Mouse (Mus musculus) limb, embryonic 13.5 days (tissue): ENCODE data around the gene Ssr1. TPM values are rescaled to one million over a fixed set of nuclear protein-coding genes. Genes with fewer than 3 reads are reported as not detected.

Experiments
- ATAC-seq: fragments of 200-750 bp; cut with Nextera tagmentation; 2 replicates; pipeline ENCODE4 v1.8.0; 2017; ENCODE audit warnings: low read depth, moderate number of reproducible peaks, moderate TSS enrichment; ENCODE audit not compliant: low FRiP score
- H3K27ac ChIP-seq: fragments of 300-500 bp; sonication (generic); 2 replicates; pipeline ENCODE4 v1.5.1; 2015; ENCODE audit warnings: inconsistent platforms, mild to moderate bottlenecking, moderate library complexity
- H3K27me3 ChIP-seq: fragments of 300-500 bp; sonication (generic); 2 replicates; pipeline ENCODE4 v1.6.1; 2015; ENCODE audit warnings: mild to moderate bottlenecking, inconsistent platforms
- H3K36me3 ChIP-seq: fragments of 300-500 bp; sonication (generic); 2 replicates; pipeline ENCODE4 v1.6.1; 2015; ENCODE audit warnings: inconsistent platforms, mild to moderate bottlenecking, moderate library complexity
- H3K4me1 ChIP-seq: fragments of 300-500 bp; sonication (generic); 2 replicates; pipeline ENCODE4 v1.6.1; 2015; ENCODE audit warnings: inconsistent platforms
- H3K4me2 ChIP-seq: fragments of 300-500 bp; sonication (generic); replicated peaks from 2 replicates; pipeline ENCODE4 v1.6.1; 2015; ENCODE audit warnings: inconsistent platforms, mild to moderate bottlenecking, moderate library complexity
- H3K4me3 ChIP-seq: fragments of 300-500 bp; sonication (generic); 2 replicates; pipeline ENCODE4 v1.5.1; 2015; ENCODE audit warnings: moderate library complexity, mild to moderate bottlenecking, inconsistent platforms
- H3K9ac ChIP-seq: fragments of 300-500 bp; sonication (generic); 2 replicates; pipeline ENCODE4 v1.6.1; 2015; ENCODE audit warnings: mild to moderate bottlenecking, inconsistent platforms
- H3K9me3 ChIP-seq: fragments of 300-500 bp; sonication (generic); 2 replicates; pipeline ENCODE4 v1.6.1; 2016; ENCODE audit warnings: inconsistent platforms
- WGBS: fragments of 180-500 bp; shearing (Covaris S2); methylation state at CpG from one replicate; pipeline ENCODE4 v1.1.7; 2015; 5-methylcytosine and 5-hydroxymethylcytosine counted together
- polyA plus RNA-seq: library from polyadenylated mRNA; unstranded; fragments of >200 nt; fragmentation: Nextera tagmentation; extraction: Ambion mirVana; gene quantifications from 2 replicates; pipeline ENCODE4 v1.2.1, GENCODE M21; 2015

Gene Ssr1
- polyA plus RNA-seq, 1 experiment from 2014 or later = 143 TPM

GRCm38 (mm10) chr13:37974036-37974435 lies 20.0 kb downstream of the Ssr1 start:
- no peak overlapping the region for H3K27ac ChIP-seq
- H3K27me3 ChIP-seq = no peaks in the 10 kb centered on the region
- 89% methylated on average over 6 of the region's 6 CpGs for WGBS

GRCm38 (mm10) chr13:37970887-37971530 lies 23.0 kb downstream of the Ssr1 start:
- WGBS = 77% methylated on average over 11 of the region's 11 CpGs
- Histone ChIP-seq H3K27me3 (no peaks in the 10 kb centered on the region), H3K27ac (no peak overlapping the region), H3K4me2 (no peak overlapping the region), H3K4me1 (peaks cover 22% of the 10 kb centered on the region), H3K9ac (no peak overlapping the region), H3K9me3 (no peaks in the 10 kb centered on the region), H3K4me3 (no peak overlapping the region), H3K36me3 (no peaks in the 10 kb centered on the region; the same call in 1 of the 2 replicates)
- ATAC-seq = no peak

More at GRCm38 (mm10) chr13:37974036-37974435, 20.0 kb downstream of the Ssr1 start:
- Histone ChIP-seq H3K4me3 (no peak overlapping the region), H3K9me3 (no peaks in the 10 kb centered on the region), H3K4me1 (0 out of 2 replicates have a peak, but pooled peaks cover 6% of the 10 kb centered on the region), H3K9ac (no peak overlapping the region), H3K4me2 (no peak overlapping the region), H3K36me3 (peaks cover 25% of the 10 kb centered on the region)
- ATAC-seq = no peak

DNA sequence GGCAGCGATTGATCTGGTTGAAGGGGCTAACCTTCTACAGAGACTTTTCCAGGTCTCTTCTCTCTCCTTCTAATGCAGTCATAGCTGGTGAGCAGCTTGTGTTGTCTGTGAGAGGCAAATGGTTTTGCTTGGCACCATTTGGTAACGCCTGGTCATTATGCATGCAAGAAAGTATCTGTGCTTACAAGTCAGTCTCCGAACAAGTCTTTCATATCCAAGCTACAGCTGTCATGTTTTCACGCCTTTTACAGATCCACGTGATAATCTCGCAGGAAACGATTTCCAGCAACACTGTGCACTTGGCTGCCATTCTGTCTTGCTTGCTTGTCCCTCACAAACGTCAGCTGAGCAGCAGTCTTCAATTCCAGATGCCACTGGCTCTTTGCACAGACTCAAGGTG lies 24.0 kb downstream of the Ssr1 start:
- no peak overlapping the region for H3K4me2 ChIP-seq
- no peak for ATAC-seq

DNA sequence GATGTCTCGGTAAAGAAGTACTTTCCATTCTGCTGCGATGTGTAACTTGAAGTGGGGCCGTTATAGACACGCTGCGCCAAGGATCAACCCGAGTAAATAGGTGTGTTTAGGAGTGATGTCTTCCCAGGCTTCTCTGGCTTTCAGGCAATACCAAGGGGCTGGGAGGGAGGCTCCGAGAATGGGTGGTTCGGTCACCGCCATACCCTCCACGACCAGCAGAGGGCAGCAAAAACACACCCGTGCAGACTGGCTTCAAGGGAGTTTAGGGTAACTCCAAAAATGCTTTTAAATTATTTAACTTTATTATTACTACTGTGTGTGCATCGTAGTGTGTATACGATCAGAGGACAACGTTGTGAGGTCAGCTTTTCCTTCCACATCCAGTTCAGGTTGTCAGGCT lies 24.7 kb downstream of the Ssr1 start:
- Histone ChIP-seq H3K9ac (no peak overlapping the region), H3K27ac (no peak overlapping the region), H3K4me2 (no peak overlapping the region; the same call in 1 of the 2 replicates), H3K36me3 (no peaks in the 10 kb centered on the region; the same call in 1 of the 2 replicates), H3K4me3 (no peak overlapping the region), H3K9me3 (no peaks in the 10 kb centered on the region), H3K27me3 (no peaks in the 10 kb centered on the region), H3K4me1 (peaks cover 30% of the 10 kb centered on the region)
- 10% methylated on average over 14 of the region's 14 CpGs for WGBS
- ATAC-seq = peak; percentile 10; the same call in 1 of the 2 replicates

More for the DNA sequence above, 24.0 kb downstream of the Ssr1 start:
- Histone ChIP-seq H3K9ac (no peak overlapping the region), H3K4me1 (peaks cover 24% of the 10 kb centered on the region), H3K9me3 (no peaks in the 10 kb centered on the region), H3K36me3 (no peaks in the 10 kb centered on the region; the same call in 1 of the 2 replicates), H3K27me3 (no peaks in the 10 kb centered on the region), H3K4me3 (no peak overlapping the region), H3K27ac (no peak overlapping the region)
- 48% methylated on average over 8 of the region's 8 CpGs for WGBS

DNA sequence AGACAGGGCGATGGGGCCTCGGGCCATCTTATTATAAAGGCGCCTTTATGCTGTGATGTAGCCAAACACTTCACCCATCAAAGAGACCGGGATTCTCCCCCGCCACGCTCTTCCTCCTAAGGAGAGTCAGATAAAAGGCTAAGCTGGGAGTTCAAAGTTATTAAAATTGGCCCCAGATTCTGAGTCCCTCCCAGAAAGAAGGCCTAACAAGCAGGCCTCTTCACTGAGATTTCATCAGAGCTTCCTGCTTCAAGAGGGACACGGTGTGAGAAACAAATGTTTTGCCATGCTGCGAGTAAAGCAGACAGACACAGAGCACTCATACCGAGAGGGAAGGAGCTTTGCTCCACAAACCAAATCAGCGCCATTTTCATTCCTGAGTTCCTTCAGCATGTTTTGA lies 26.5 kb downstream of the Ssr1 start:
- H3K9ac ChIP-seq = no peak overlapping the region
- no peaks in the 10 kb centered on the region for H3K27me3 ChIP-seq
- WGBS = 47% methylated on average over 10 of the region's 10 CpGs
- H3K9me3 ChIP-seq = no peaks in the 10 kb centered on the region
- H3K36me3 ChIP-seq = no peaks in the 10 kb centered on the region; the same call in 1 of the 2 replicates
- no peak for ATAC-seq
- H3K4me3 ChIP-seq = no peak overlapping the region
- peak overlapping the region; percentile 22; the same call in 1 of the 2 replicates for H3K27ac ChIP-seq
- H3K4me1 ChIP-seq = peaks cover 32% of the 10 kb centered on the region
- H3K4me2 ChIP-seq = peak overlapping the region; percentile 41

DNA sequence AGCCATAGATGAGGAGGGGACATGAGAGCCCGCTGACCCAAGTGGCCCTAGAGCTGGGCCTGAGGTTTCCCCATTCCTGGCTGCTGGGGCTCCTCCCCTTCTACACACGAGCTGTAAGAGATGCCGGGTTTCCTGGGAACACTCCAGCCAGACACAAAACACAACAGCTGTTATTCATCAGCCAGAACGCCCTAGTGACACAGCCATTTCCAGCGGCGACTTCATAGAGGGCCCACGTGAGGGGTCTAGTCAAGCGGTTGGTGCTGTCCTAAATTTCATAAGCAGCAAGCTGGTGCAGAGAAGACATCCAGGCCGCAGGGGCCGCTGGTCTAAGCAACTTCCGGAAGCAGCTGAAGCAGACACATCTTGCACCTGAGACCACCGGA lies 27.0 kb downstream of the Ssr1 start:
- H3K4me1 ChIP-seq = peaks cover 32% of the 10 kb centered on the region
- ATAC-seq = peak; percentile 64
- H3K9me3 ChIP-seq = no peaks in the 10 kb centered on the region
- H3K36me3 ChIP-seq = no peaks in the 10 kb centered on the region
- 20% methylated on average over 12 of the region's 12 CpGs for WGBS
- no peak overlapping the region for H3K9ac ChIP-seq
- no peak overlapping the region for H3K4me3 ChIP-seq
- peak overlapping the region; percentile 41 for H3K4me2 ChIP-seq
- H3K27ac ChIP-seq = peak overlapping the region; percentile 22; the same call in 1 of the 2 replicates
- no peaks in the 10 kb centered on the region for H3K27me3 ChIP-seq

- Histone ChIP-seq H3K4me2 (peak overlapping the region; percentile 41; the same call in 1 of the 2 replicates), H3K9me3 (no peaks in the 10 kb centered on the region), H3K9ac (no peak overlapping the region), H3K36me3 (no peaks in the 10 kb centered on the region), H3K27ac (no peak overlapping the region; the same call in 1 of the 2 replicates), H3K4me1 (peaks cover 32% of the 10 kb centered on the region), H3K27me3 (no peaks in the 10 kb centered on the region), H3K4me3 (no peak overlapping the region)
- WGBS = 75% methylated on average over 15 of the region's 15 CpGs
- ATAC-seq = no peak
Observed at GRCm38 (mm10) chr13:37966256-37967051, 27.6 kb downstream of the Ssr1 start.

DNA sequence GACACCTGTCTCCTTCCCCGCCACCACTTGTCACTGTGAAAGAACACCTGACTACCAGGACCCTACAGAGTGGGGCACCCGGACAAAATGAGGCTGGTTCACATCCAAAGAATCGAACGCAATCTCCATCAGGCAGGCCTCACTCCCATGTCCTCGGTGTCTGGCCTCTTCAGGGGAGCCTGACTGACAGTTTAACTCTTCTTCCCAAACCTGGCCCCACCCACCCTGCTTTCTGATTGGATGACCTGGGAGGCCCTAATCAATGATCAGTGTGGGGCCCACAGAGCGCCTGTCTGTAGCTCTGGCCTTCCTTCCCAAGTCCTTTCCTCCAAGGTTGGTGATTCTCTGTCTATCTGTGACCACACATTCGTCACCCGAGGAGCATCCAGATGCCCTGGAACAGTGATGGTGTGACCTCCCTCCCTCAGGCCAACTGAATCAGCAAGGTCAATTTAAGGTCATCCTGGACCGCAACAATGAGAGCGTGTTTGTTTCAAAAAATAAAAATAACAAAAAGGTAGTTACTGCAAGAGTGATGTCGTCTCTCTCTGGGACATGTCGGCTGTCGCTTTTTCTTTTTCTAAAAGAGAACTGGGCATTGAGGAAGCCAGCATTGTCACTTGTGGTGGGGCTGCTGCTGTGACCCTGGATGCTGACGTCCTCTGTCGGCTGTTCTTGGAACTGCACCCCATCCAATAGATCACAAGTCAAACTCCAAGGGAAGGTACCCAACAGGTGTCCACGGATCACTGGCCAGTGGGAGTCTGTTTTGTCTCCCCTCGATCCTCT lies 28.7 kb downstream of the Ssr1 start:
- H3K27me3 ChIP-seq = no peaks in the 10 kb centered on the region
- H3K36me3 ChIP-seq = no peaks in the 10 kb centered on the region
- H3K9me3 ChIP-seq = no peaks in the 10 kb centered on the region
- no peak overlapping the region for H3K27ac ChIP-seq
- no peak for ATAC-seq
- no peak overlapping the region for H3K4me3 ChIP-seq
- peaks cover 32% of the 10 kb centered on the region for H3K4me1 ChIP-seq
- no peak overlapping the region for H3K4me2 ChIP-seq
- WGBS = 49% methylated on average over 17 of the region's 17 CpGs
- H3K9ac ChIP-seq = no peak overlapping the region

GRCm38 (mm10) chr13:37964128-37965087 lies 29.6 kb downstream of the Ssr1 start:
- ATAC-seq = no peak
- peak overlapping the region; percentile 44 for H3K4me3 ChIP-seq
- WGBS = 47% methylated on average over 20 of the region's 20 CpGs
- H3K4me1 ChIP-seq = peaks cover 32% of the 10 kb centered on the region
- peak overlapping the region; percentile 66 for H3K4me2 ChIP-seq
- no peaks in the 10 kb centered on the region for H3K36me3 ChIP-seq
- H3K27ac ChIP-seq = no peak overlapping the region
- no peaks in the 10 kb centered on the region for H3K9me3 ChIP-seq
- H3K27me3 ChIP-seq = no peaks in the 10 kb centered on the region
- peak overlapping the region; percentile 59 for H3K9ac ChIP-seq

- H3K4me2 ChIP-seq = peak overlapping the region; percentile 66
- peak overlapping the region; percentile 59 for H3K9ac ChIP-seq
- ATAC-seq = peak; percentile 31; the same call in 1 of the 2 replicates
- no peaks in the 10 kb centered on the region for H3K27me3 ChIP-seq
- no peak overlapping the region for H3K27ac ChIP-seq
- H3K9me3 ChIP-seq = peaks cover 6% of the 10 kb centered on the region; the same call in 1 of the 2 replicates
- H3K36me3 ChIP-seq = no peaks in the 10 kb centered on the region
- peaks cover 32% of the 10 kb centered on the region for H3K4me1 ChIP-seq
- 1% methylated on average over 12 of the region's 12 CpGs for WGBS
- H3K4me3 ChIP-seq = peak overlapping the region; percentile 44
Observed at GRCm38 (mm10) chr13:37963354-37964007, 30.5 kb downstream of the Ssr1 start.
